Mouse (Mus musculus) G1E (cell line): Measurements from ENCODE around the gene Pak1ip1.
"Not testable (repeated sequence)": the region's sequence is repeated elsewhere in the genome, so short reads cannot be mapped to it uniquely, and the experiment has no call there.

Experiments
- CTCF ChIP-seq: IDR thresholded peaks from 2 replicates; pipeline ENCODE4 v1.5.1; 2012; ENCODE audit warnings: low read depth, low read length, inconsistent platforms, mixed read lengths
- GATA1 ChIP-seq: IDR thresholded peaks from 2 replicates; pipeline ENCODE4 v1.6.1; 2012; ENCODE audit warnings: borderline replicate concordance, low read length, inconsistent platforms, mixed read lengths
- TAL1 ChIP-seq: conservative IDR thresholded peaks from 2 replicates; pipeline ENCODE4 v1.6.1; 2012; ENCODE audit warnings: low read depth, low read length, inconsistent platforms, mixed read lengths

DNA sequence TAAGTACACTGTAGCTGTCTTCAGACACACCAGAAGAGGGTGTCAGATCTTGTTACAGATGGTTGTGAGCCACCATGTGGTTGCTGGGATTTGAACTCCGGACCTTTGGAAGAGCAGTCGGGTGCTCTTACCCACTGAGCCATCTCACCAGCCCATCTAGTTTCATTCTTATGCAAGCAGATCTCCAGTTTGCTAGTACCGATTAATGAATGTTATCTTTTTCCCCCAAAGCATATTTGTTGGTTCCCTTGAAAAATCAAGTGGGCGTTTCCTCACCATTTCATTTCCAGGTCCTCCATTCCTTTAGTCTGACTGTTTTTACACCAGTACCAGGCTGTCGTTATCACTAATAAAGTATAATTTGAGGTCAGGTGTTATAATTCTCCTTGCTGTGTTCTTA, 2.3 kb upstream of the Pak1ip1 start:
- not testable (repeated sequence) for TF ChIP-seq GATA1, CTCF, TAL1
